Mouse (Mus musculus): ENCODE data around the gene Mpi. TPM values are rescaled to one million over a fixed set of nuclear protein-coding genes. Genes with fewer than 3 reads are reported as not detected.

The Mpi gene
- total RNA-seq, 1 experiment: 42.3 TPM

GRCm38 (mm10) chr9:57549186-57549585 lies 3.4 kb downstream of the Mpi start:
- Histone ChIP-seq H3K9me3 (ENCODE audit: control insufficient read depth, insufficient read depth, low read depth, low read length) (no peaks in the 10 kb centered on the region; the same call in 1 of the 2 replicates), H3K4me1 (ENCODE audit: control insufficient read depth in 2 of 2, insufficient read depth in 2 of 2, low read length in 2 of 2, poor library complexity in 1 of 2) (peaks cover 7 to 19% of the 10 kb centered on the region in 2 experiments; a peak in 3 of 4 replicates), H3K27ac (ENCODE audit: insufficient read depth, low read depth, low read length, poor library complexity, severe bottlenecking) (no peak overlapping the region), H3K9ac (ENCODE audit: insufficient read depth, low read depth, low read length, poor library complexity, severe bottlenecking) (no peak overlapping the region), H3K4me3 (ENCODE audit: insufficient read depth in 1 of 2, low read depth in 1 of 2, low read length in 2 of 2, poor library complexity in 1 of 2, severe bottlenecking in 1 of 2) (no peak overlapping the region), H3K36me3 (ENCODE audit: control insufficient read depth, insufficient read depth, low read length, poor library complexity, severe bottlenecking) (peaks cover 5% of the 10 kb centered on the region)
- TF ChIP-seq HCFC1 (IDR thresholded peaks at IDR 0.05; ENCODE audit: borderline replicate concordance, insufficient read depth, low read length) (no peak), CHD2 (IDR thresholded peaks at IDR 0.05; ENCODE audit: low read depth, low read length) (no peak), ZNF384 (IDR thresholded peaks at IDR 0.05; ENCODE audit: low read depth, low read length) (no peak)
- no peak for DNase-seq (ENCODE audit: low read depth, low spot score)
- in situ Hi-C loops (cut with MboI; ENCODE audit: low sequenced_read_pairs in 2 of 2, unreplicated experiment in 2 of 2): no loop called here

DNA sequence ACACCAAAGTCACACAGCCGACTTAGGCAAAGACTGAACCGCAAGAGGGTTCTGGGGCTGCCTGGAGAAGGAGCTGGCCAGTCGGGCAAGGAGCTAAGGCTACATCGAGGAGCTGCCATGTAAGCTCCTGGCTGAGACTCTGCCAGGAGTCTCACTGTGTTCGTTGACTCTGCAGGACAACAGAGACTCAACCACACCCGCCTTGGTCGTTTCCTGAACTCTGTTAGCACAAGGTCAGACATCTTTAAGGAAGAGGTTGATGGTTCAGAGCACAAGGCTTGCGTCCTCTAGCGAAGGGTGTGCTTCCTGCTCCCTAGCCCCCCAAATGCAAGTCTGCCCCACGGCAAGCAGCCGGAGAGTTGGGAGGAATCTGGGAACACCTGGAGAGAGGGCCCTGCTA lies 4.7 kb downstream of the Mpi start:
- H3K36me3 ChIP-seq (ENCODE audit: control insufficient read depth, insufficient read depth, low read length, poor library complexity, severe bottlenecking): peaks cover 6% of the 10 kb centered on the region

GRCm38 (mm10) chr9:57547287-57547686 lies 5.3 kb downstream of the Mpi start:
- Histone ChIP-seq H3K9me3 (ENCODE audit: control insufficient read depth, insufficient read depth, low read depth, low read length) (no peaks in the 10 kb centered on the region; the same call in 1 of the 2 replicates), H3K36me3 (ENCODE audit: control insufficient read depth, insufficient read depth, low read length, poor library complexity, severe bottlenecking) (peaks cover 11% of the 10 kb centered on the region), H3K4me3 (ENCODE audit: insufficient read depth in 1 of 2, low read depth in 1 of 2, low read length in 2 of 2, poor library complexity in 1 of 2, severe bottlenecking in 1 of 2) (no peak overlapping the region), H3K27ac (ENCODE audit: insufficient read depth, low read depth, low read length, poor library complexity, severe bottlenecking) (no peak overlapping the region), H3K4me1 (ENCODE audit: control insufficient read depth in 2 of 2, insufficient read depth in 2 of 2, low read length in 2 of 2, poor library complexity in 1 of 2) (peaks cover 1 to 10% of the 10 kb centered on the region in 2 experiments; a peak in 1 of 4 replicates), H3K9ac (ENCODE audit: insufficient read depth, low read depth, low read length, poor library complexity, severe bottlenecking) (no peak overlapping the region)
- no peak for DNase-seq (ENCODE audit: low read depth, low spot score)
- in situ Hi-C loops (cut with MboI; ENCODE audit: low sequenced_read_pairs in 2 of 2, unreplicated experiment in 2 of 2): no loop called here
- TF ChIP-seq CHD2 (IDR thresholded peaks at IDR 0.05; ENCODE audit: low read depth, low read length): no peak

More for the DNA sequence above, 4.7 kb downstream of the Mpi start:
- no peak for DNase-seq (ENCODE audit: low read depth, low spot score)
- H3K4me3 ChIP-seq (ENCODE audit: insufficient read depth in 1 of 2, low read depth in 1 of 2, low read length in 2 of 2, poor library complexity in 1 of 2, severe bottlenecking in 1 of 2): peak overlapping the region; percentile 3 to 10; a peak in 2 of 4 replicates
- no peaks in the 10 kb centered on the region; the same call in 1 of the 2 replicates for H3K9me3 ChIP-seq (ENCODE audit: control insufficient read depth, insufficient read depth, low read depth, low read length)
- H3K4me1 ChIP-seq (ENCODE audit: control insufficient read depth in 2 of 2, insufficient read depth in 2 of 2, low read length in 2 of 2, poor library complexity in 1 of 2): peaks cover 1 to 10% of the 10 kb centered on the region in 2 experiments; a peak in 2 of 4 replicates
- no peak overlapping the region for H3K9ac ChIP-seq (ENCODE audit: insufficient read depth, low read depth, low read length, poor library complexity, severe bottlenecking)
- in situ Hi-C loops (cut with MboI; ENCODE audit: low sequenced_read_pairs in 2 of 2, unreplicated experiment in 2 of 2): no loop called here
- H3K27ac ChIP-seq (ENCODE audit: insufficient read depth, low read depth, low read length, poor library complexity, severe bottlenecking): no peak overlapping the region
- TF ChIP-seq CHD2 (IDR thresholded peaks at IDR 0.05; ENCODE audit: low read depth, low read length): no peak
- TF ChIP-seq HCFC1 (IDR thresholded peaks at IDR 0.05; ENCODE audit: borderline replicate concordance, insufficient read depth, low read length): no peak
- no peak for TF ChIP-seq ZC3H11A (IDR thresholded peaks at IDR 0.05; ENCODE audit: borderline replicate concordance, low read depth, low read length)
- TF ChIP-seq ZNF384 (IDR thresholded peaks at IDR 0.05; ENCODE audit: low read depth, low read length): no peak
- TF ChIP-seq MAFK (IDR thresholded peaks at IDR 0.05; ENCODE audit: insufficient read depth, low read depth, low read length): no peak

DNA sequence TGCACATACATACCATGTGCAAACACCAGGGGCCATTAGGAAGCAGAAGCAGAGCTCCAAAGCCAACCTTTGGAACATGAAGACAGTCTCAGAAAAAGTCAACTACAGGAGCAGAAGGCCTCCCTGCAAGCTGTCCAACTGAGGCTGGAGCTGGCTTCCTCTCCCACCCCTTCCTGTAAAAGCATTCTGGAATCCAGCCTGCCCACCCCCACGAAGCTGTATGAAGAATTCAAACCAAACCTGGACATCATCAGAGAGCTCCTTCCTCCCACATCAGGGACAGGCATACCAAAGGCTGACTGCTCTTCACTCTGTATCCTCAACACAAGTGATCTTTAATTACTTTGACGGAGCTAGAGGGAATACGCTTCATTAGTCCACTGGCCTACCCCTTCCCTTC lies 8.6 kb downstream of the Mpi start:
- no peak for DNase-seq (ENCODE audit: low read depth, low spot score)
- no peak for TF ChIP-seq HCFC1 (IDR thresholded peaks at IDR 0.05; ENCODE audit: borderline replicate concordance, insufficient read depth, low read length)
- TF ChIP-seq ZNF384 (IDR thresholded peaks at IDR 0.05; ENCODE audit: low read depth, low read length): no peak
- no peak for TF ChIP-seq MAFK (IDR thresholded peaks at IDR 0.05; ENCODE audit: insufficient read depth, low read depth, low read length)
- no peak for TF ChIP-seq CHD2 (IDR thresholded peaks at IDR 0.05; ENCODE audit: low read depth, low read length)
- no peak for TF ChIP-seq ZC3H11A (IDR thresholded peaks at IDR 0.05; ENCODE audit: borderline replicate concordance, low read depth, low read length)
- Histone ChIP-seq H3K9me3 (ENCODE audit: control insufficient read depth, insufficient read depth, low read depth, low read length) (no peaks in the 10 kb centered on the region), H3K9ac (ENCODE audit: insufficient read depth, low read depth, low read length, poor library complexity, severe bottlenecking) (no peak overlapping the region), H3K27ac (ENCODE audit: insufficient read depth, low read depth, low read length, poor library complexity, severe bottlenecking) (no peak overlapping the region), H3K4me3 (ENCODE audit: insufficient read depth in 1 of 2, low read depth in 1 of 2, low read length in 2 of 2, poor library complexity in 1 of 2, severe bottlenecking in 1 of 2) (no peak overlapping the region), H3K4me1 (ENCODE audit: control insufficient read depth in 2 of 2, insufficient read depth in 2 of 2, low read length in 2 of 2, poor library complexity in 1 of 2) (peaks cover 1 to 10% of the 10 kb centered on the region in 2 experiments; a peak in 1 of 4 replicates), H3K36me3 (ENCODE audit: control insufficient read depth, insufficient read depth, low read length, poor library complexity, severe bottlenecking) (peaks cover 24% of the 10 kb centered on the region)
- in situ Hi-C loops (cut with MboI; ENCODE audit: low sequenced_read_pairs in 2 of 2, unreplicated experiment in 2 of 2): no loop called here

GRCm38 (mm10) chr9:57541312-57541711 lies 11.3 kb downstream of the Mpi start:
- Histone ChIP-seq H3K9me3 (ENCODE audit: control insufficient read depth, insufficient read depth, low read depth, low read length) (no peaks in the 10 kb centered on the region), H3K4me3 (ENCODE audit: insufficient read depth in 1 of 2, low read depth in 1 of 2, low read length in 2 of 2, poor library complexity in 1 of 2, severe bottlenecking in 1 of 2) (no peak overlapping the region), H3K4me1 (ENCODE audit: control insufficient read depth in 2 of 2, insufficient read depth in 2 of 2, low read length in 2 of 2, poor library complexity in 1 of 2) (0 out of 4 replicates have a peak, but pooled peaks cover 0 to 3% of the 10 kb centered on the region in 2 experiments), H3K9ac (ENCODE audit: insufficient read depth, low read depth, low read length, poor library complexity, severe bottlenecking) (no peak overlapping the region), H3K36me3 (ENCODE audit: control insufficient read depth, insufficient read depth, low read length, poor library complexity, severe bottlenecking) (peaks cover 24% of the 10 kb centered on the region), H3K27ac (ENCODE audit: insufficient read depth, low read depth, low read length, poor library complexity, severe bottlenecking) (no peak overlapping the region)
- TF ChIP-seq MAFK (IDR thresholded peaks at IDR 0.05; ENCODE audit: insufficient read depth, low read depth, low read length): no peak
- TF ChIP-seq ZNF384 (IDR thresholded peaks at IDR 0.05; ENCODE audit: low read depth, low read length): peak; percentile 98
- 0 out of 2 replicates have a peak, but pooled peaks have one; percentile 3 for TF ChIP-seq ZC3H11A (IDR thresholded peaks at IDR 0.05; ENCODE audit: borderline replicate concordance, low read depth, low read length)
- no peak for TF ChIP-seq CHD2 (IDR thresholded peaks at IDR 0.05; ENCODE audit: low read depth, low read length)
- in situ Hi-C loops (cut with MboI; ENCODE audit: low sequenced_read_pairs in 2 of 2, unreplicated experiment in 2 of 2): no loop called here
- DNase-seq (ENCODE audit: low read depth, low spot score): no peak

Data from ES-E14 (cell line).